Mouse (Mus musculus): ENCODE data around the gene Gabpb2.

DNA sequence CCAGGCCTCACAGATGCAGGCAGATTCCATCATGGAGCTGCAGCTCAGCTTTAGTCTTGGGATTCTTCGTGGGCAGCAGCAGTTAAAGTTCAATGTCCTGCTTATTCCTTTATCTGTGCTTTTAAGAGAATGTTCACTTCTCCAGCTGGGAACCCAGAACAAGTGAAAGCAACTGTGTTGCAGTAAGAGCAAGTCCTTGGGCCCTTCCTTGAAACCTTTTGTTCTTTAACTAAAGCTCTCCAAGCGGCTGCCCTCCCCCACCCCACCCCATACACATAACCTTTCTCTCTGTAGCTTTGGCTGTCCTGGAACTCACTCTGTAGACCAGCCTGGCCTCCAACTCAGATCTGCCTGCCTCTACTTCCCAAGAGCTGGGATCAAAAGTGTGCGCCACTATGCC, 41.2 kb downstream of the Gabpb2 start:
- TF ChIP-seq CTCF (IDR thresholded peaks at IDR 0.05; ENCODE audit: borderline replicate concordance, extremely low read depth, insufficient read depth, insufficient read length): no peak
- no peak for TF ChIP-seq POLR2A (IDR thresholded peaks at IDR 0.05; ENCODE audit: borderline replicate concordance, extremely low read depth, insufficient read depth, insufficient read length, poor library complexity, severe bottlenecking)

Data from brain, embryonic 14.5 days (tissue).